Mouse (Mus musculus): ENCODE measurements around the gene Ogfr. TPM values are rescaled to one million over a fixed set of nuclear protein-coding genes. Genes with fewer than 3 reads are reported as not detected.

The Ogfr gene
- 10 to 100 TPM; 27.9 to 32.2 TPM for total RNA-seq (2021)
- long read RNA-seq, experiment 1, transcript Ogfr-201 (7 exons, 2,449 nt): major isoform, 38 of 43 reads
- long read RNA-seq, experiment 1, partial matches to known transcripts: 1 of 43 reads
- long read RNA-seq, experiment 1, other reads (novel, unspliced or antisense): 4 of 43 reads
- long read RNA-seq, experiment 2, transcript Ogfr-201 (7 exons, 2,449 nt): major isoform, 40 of 45 reads
- long read RNA-seq, experiment 2, partial matches to known transcripts: 1 of 45 reads
- long read RNA-seq, experiment 2, other reads (novel, unspliced or antisense): 4 of 45 reads

DNA sequence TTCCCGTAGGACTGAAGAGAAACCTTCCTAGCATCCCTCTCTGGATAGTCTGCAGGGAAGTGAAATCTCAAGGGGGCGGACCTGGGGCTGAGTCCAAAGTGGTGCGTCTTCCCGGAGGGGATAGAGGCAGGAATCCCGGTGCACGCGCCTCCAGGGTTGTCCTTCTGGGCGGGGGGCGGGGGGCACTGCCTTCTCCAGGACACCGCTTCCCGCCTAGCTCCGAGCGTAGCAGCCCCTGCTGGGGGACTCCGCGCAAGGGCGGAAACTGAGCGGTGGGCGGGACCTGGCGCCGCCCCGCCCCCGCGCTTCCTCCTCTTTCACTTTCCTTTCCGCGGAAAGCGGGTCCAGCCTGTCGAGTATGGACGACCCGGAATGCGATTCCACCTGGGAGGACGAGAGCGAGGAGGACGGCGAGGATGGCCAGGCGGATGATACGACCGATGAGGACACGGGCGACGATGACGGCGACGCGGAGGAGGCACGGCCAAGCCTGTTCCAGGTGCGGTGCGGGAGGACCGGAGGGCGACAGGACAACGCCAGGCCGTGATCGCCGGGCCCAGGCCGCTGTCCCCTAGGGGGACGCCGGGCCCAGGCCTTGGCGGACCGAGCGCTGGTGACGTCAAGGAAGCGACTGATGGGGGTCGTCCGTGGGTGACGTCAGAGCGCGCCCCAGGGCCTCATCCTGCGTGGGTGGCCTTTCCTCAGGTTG is at the start of gene Ogfr:
TSS of gene Ogfr (plus strand) at position 123 of the 709 bp plus-strand sequence.
- DNase-seq: peak; percentile 84

DNA sequence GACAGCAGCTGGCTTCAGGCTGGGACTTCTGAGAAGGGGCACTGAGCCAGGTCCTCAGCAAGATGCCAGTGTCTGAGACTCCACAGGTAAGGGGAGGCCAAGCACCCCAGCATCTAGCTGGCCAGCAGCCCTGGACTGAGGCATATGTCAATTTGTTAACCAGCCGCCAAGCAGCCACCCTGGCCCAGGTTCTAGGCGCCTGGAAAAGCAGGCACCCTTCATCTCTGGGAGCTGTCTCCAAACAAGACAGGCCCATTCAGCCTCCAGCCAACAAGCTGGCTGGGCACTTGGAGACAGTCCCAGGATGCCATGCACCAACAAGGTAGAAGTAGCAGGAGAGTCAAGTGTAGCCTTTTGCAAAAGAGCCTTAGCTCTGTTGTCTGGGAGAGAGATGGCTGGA is 45.4 kb upstream of the Ogfr start:
- DNase-seq: no peak

DNA sequence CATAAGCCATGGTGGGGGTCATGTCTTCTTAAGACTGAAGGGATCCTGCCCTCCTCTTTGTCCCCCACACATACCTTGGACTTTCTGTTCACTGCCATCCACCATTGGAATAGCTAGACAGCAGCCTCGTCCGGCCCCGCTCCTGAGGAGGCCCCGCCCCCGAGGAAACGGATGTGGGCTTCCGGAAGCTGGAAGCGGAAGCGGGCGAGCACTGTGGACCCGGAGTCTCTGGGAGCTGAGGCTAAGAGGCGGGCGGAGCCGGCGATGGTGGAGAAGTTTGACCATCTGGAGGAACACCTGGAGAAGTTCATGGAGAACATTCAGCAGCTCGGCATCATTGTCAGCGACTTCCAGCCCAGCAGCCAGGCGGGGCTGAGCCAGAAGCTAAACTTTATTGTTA is 44.0 kb upstream of the Ogfr start:
- no peak for DNase-seq

DNA sequence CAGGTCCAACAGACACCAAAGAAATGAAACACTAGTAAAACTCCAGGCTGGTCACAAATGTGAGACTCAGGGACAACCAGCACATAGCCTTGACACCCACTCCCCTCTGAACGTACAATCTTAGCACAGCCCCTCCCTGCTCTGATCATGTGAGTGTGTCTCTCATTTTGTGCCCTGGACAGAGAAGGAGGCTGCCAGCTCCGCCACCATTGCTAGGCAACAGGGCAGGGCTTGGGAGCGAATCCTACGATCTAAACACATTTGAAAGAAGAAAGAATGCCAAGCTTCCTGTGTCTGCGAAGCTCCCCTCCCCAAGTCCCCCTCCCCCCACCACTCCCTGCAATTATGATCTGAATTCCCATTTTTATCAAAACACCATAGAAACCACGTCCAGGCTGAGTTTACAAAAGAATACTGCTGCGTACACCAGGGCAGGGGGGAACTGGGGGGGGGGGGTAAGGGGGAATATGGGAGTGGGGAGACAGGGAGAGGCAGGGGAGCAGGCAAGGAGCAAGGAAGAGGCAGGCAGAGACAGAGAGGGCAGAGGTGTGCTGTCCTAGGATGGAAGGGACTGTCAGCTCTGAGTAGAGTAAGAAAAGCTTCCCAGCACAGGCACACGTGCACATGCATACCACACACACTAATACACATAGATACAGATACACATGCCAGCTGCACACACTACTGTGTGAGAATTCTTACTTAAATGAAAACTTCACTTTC is 41.5 kb upstream of the Ogfr start:
- no peak for DNase-seq

DNA sequence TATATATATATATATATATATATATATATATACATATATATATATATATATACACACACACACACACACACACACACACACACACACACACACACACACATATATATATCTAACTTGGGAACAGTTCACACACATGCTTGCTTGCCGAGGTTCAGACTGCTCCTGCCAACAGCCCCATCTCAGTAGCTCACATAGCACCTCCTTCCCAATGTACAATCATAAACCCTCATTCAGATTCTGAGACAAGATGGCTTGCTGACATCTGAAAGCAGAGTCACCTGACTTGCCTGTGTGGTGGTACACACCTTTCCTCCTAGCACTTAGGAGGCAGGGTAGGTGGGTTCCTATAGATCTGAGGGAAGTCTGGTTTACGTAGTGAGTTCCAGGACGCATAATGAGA is 36.7 kb upstream of the Ogfr start:
- DNase-seq: no peak

DNA sequence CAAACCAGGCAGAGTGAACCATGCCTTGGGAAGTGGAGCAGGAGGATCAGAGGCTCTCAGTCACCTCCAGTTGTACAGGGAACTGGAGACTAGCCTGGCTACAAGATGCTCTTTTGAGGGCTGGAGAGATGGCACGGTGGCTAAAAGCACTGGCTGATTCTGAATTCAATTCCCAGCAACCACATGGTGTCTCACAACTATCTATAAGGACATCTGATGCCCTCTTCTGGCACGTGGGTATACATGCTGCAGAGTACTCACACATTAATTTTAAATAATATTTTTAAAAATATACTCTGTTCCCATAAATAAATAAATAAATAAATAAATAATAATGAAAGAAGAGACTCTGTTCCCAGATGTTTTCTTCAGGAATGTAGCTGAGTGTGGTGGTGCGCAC is 33.8 kb upstream of the Ogfr start:
- DNase-seq: no peak

DNA sequence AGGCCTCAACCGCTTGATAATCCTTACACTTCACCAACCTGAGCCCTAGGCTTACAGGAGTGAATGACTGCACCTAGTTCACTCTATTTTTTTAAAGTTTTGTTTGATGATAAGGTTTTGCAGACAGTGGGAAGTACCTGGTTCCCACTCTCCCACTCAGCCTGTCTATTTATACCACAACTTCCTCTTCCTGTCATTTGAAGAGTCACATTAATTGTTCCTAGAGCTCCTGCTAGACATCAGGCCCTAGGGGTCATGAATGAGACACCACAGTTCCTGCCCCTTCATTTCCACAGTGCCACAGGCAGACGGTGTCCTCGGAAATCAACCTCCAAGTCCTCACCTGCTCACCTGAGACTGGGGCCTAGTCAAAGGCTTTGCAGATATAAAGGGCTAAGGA is 32.6 kb upstream of the Ogfr start:
- DNase-seq: no peak

DNA sequence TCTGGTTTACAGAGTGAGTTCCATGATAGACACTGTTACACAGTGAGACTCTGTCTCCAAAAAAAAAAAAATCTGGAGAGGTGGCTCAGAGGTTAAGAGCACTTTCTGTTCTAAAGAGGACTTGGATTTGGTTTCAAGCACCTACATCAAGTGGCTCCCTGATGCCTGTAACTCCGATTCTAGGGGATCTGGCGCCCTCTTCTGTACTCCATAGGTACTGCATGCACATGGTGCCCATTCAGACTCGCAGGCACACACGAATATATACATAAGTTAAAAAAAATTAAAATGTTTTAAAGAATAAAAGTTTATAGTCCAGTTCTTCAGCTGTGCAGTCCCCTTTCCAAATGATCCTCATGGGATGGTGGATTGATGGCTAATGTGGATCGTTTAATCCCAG is 28.8 kb upstream of the Ogfr start:
- DNase-seq: no peak

DNA sequence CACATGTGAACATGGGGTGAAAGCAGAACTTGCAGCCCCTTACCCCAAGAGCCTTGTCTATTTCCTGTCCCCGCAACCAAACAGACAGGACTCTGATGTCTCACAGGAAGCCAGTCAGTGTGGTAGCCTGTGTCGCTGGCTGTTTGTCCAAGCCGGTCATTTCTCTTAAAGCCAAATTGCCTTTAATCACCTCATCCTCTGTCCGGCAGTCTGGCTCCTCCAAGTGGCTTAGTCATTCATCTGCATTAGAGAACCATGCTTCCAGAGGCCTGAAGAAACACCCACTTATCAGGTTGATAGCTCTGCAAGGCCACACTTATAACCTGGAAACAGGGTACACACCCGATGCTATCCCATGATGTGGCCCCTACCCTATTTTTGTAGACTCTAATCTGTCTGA is 26.9 kb upstream of the Ogfr start:
- DNase-seq: no peak

DNA sequence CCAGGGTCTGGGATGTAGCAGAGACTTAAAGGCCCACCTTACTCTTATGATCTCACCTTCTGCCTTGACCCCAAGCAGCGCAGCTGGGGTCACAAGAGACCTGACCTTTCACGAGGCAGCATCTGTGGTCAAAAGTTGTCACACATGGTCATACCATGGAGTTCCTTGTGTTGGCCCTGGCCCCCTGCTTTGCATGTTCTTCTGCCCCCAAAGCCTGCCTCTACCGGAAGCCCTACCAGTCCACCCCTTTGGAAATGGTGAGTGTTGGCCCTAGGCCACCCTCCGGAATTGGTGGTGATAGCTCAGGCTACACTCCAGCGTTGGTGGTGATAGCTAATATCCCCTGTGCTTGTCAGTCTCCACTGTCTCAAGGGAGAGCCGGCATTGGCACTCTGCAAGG is 25.7 kb upstream of the Ogfr start:
- no peak for DNase-seq

DNA sequence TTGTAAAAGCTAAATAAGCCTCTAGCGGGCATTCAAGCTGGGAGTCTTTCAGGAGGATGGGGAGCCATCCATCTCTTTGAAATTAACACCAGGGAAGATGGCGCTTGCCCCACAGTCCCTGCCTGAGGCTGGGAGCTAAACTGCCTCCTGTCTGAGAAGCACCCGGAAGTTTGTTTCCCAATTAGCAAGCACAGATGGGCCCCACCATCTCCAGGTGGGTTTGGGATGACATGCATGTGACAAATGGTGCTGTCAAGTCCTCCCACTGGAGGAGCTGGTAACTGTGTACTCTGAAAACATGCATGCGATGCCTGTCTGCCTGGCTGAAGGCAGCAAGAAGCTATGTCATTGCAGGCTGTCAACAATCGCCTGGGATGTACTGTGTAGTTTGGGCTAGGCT is 25.2 kb upstream of the Ogfr start:
- DNase-seq: no peak

DNA sequence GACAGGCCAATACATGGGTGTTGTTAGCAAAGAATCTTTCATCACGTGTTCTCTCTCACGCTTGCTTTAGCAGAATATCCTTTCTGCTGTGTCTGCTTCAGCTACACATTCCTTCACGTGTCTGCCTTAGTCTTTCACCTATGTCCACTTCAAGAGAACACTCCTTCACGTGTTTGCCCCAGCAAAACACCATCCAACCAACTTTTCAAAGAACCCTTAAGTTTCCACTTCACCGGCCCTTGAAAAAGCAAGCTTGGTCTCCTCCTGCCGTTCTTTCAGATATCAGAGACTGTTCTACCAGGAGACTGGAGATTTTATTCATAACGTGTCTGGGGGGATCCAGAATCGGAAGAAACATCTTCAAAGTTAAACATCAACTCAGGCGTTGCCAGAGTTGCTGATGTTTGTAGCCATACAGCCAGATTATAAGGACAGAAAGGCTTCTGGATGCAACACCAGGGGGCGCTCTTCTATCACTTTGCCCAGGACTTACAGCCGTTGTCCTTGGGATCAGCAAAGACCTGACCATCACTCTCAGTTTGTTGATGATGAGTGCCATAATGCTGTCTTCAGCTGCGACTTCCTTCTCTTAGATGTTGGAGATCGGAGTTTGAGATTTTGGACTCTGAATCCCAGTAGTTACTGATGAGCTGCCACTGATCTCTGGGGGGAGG is 22.7 kb upstream of the Ogfr start:
- peak; percentile 62 for DNase-seq

DNA sequence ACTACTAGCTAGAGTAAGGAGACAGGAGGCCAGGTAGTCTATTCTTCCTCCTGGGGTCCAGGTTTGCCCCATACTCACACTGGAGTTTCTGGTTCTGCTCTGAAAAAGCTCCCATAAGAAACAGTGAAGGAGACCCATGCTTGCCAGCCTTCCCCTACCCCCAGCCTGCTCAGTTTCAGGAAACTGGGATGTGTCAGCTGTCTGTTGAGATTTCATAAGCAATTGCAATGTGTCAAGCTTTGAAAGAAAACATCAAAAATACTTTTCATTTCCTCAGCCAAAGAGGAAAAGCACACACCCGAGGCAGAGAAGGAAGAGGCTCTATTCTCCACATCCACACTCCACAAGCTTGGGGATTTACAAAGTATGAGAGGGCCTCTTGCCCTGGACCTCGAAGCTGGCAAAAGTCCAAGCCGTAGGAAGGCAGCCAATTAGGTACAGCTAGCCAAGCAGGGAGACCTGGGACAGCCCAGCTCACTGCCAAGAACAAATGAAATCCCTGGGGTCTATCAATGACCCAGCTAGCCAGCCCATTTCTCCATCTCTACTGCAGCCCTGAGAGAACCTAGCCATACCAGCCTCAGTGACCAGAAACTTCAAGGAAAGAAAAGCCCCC is 19.9 kb upstream of the Ogfr start:
- peak; percentile 50 for DNase-seq

DNA sequence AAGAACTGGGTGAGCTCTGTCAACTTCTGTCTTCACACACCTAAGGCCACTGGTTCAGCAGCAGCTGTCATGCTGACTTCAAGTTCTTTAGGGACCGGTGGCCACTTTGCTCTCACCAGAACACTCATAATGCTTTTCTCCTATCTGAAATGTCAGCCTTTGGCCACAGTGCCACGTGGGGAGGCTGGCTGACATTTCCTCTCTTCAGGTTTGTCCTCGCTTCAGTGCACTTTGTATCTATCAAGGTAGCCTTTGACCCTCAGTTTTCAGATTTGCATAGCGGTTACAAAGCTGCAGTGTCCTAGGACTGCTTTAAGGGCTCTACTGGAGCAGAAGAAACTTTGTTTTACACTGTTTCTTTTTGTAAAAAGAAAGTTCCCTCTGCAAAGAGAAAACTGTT is 12.6 kb upstream of the Ogfr start:
- DNase-seq: no peak

DNA sequence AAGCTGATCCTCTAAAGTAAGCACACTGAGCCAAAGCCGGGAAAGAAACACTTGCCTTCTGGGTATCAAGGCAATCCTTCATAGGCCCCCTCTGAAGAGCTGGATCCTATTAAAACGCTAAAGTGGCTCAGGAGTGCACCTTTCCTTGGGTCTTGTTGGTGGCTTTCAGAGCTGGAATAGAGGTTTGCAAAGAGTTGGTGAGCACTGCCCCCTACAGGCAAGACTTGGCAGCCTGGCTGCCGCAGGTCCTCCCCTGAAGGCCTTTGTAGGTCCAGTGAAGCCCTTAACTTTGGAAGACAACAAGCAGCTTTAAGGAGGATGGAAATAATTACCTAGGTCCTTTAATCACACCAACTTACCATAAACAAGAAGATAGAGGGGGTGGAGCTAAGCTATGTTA is 10.4 kb upstream of the Ogfr start:
- DNase-seq: peak; percentile 78

DNA sequence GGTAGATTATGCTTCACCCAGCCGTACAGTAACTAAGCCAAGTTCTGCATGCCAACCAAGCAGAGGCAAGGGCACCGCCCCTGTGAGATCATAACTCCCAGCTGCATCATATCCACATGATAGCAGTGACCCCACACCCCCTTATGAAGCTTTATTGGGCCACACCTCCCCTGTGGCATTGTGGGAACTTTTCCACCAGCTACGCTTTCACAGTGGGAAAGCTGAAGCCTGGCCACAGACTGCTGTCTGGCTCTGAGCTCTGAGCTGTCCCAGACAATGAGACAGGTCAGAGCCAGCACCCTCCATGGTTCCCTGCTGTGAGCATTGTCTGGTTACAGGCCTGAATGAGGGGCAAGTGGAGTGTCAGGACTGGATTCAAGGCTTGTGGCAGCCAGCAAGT is 8.0 kb upstream of the Ogfr start, which contains the start of gene Mrgbp:
TSS of gene Mrgbp (plus strand) at position 303 of the 400 bp plus-strand sequence.
- no peak for DNase-seq

DNA sequence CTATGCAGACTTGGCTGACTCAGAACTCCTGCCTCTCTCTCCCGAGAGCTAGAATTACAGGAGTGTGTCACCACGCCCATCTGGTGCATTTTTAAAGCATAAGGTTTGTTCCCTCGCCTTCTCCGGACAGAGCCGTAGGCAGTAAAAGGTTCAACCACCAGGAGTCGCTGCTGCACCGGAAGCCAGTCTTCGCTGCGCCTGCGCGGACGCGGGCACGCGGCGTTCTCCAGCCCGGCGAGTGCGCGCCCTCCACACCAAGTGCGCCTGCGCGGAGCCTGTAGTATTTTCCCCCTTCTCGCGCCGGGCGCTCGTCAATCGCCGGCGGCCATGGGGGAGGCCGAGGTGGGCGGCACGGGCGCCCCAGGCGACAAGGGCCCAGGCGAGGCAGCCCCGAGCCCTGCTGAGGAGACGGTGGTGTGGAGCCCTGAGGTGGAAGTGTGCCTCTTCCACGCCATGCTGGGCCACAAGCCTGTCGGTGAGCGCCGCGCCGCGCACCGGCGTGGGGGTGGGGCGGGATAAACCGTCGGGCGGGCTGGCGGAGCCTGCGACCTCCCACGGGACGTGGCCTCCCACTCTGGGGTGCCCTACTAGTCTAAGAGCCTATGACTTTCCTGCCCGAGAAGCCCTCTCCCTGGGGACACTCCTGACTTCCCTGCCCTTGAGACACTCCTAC is 6.4 kb upstream of the Ogfr start:
- peak; percentile 99 for DNase-seq

DNA sequence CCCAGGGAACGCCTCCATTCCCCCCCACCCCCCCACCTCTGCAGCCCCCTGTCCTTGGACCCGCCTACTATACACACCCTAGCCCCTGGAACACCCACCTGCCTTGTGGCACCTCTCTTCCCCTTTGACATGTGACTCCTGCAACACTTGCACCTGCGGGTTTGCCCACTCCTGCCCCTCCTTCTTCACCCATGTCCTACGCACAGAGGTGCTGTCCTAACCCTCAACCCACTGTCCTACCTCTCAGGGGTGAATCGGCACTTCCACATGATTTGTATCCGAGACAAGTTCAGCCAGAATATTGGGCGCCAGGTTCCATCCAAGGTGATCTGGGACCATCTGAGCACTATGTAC is 5.9 kb upstream of the Ogfr start:
- DNase-seq: no peak

DNA sequence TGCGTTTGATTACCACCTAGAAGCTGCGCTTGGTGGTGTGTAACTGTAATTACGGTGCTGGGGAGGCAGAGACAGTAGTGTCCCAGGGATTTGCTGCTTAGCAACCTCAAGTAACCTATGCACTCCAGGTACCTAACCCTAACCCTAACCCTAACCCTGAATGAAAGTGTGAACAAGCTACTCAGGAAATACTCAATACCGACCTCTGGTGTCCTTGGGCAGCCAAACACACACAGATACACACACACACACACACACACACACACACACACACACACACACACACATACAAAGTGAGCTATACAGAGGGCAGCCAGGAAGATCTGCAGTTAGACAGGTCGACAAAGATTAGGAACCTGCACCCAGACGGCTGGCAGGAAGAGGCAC is 316 bp upstream of the Ogfr start:
- DNase-seq: no peak

DNA sequence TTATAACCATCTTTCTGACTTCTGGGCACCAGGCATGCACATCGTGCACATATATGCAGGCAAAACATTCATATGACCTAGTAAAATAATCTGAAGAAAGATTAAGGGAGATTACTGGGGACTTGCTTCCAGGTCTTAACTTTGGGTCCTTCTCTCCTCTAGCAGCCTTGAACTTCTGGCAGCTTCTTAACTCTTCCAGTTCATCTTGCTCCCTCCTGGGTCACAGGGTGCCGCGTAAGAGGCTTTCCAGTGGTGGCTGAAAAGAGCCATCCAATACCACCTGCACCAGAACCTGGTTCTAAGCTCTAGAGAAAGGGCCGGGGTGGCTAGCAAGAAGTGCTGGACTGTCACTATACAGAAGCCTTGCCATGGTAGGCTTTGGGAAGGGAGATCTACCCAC is 8.4 kb downstream of the Ogfr start, which contains the start of gene Col9a3:
TSS of gene Col9a3 (plus strand) at position 301 of the 400 bp plus-strand sequence.
- DNase-seq: no peak

DNA sequence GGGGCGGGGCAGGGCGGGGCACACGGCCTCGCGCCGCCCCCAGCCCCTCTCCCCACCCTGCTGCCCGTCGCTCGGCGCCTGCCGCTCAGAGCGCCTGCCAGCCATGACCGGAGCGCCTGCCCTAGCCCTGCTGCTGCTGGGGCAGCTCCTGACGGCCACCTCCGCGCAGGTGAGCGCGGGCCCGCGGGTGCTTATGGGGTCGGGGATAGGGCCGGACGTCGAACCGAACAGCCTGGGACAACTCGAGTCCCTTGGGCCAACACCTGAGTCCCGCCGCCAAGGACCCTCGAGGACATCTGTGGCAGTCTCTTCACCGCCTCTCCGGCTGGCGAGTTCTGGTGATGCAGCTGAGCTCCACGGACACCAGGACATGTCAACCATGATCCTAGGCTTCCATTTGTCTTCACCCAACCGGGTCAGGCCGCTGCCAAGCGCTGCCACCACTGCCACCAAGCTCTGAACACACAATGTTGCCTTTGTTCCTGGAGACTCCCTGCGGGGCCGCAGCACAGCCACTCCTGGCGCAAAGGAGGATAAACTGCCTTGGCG is 9.2 kb downstream of the Ogfr start:
- no peak for DNase-seq
